Mouse (Mus musculus) liver, adult 2 months (tissue): ENCODE data around the gene B4galt5. TPM values are rescaled to one million over a fixed set of nuclear protein-coding genes. Genes with fewer than 3 reads are reported as not detected.

Experiments
- DNase-seq: peaks from one replicate; pipeline ENCODE4 v3.0.0-alpha.2; 2011; ENCODE audit warnings: low read depth, low spot score; ENCODE audit errors: extremely low read depth
- H3K27ac ChIP-seq: fragments of 200-500 bp; replicated peaks from 2 replicates; pipeline ENCODE4 v1.5.1; 2012; ENCODE audit warnings: low read depth, mild to moderate bottlenecking, control low read depth, inconsistent platforms, low read length; ENCODE audit not compliant: insufficient read depth
- H3K27me3 ChIP-seq: fragments of 200-500 bp; 2 replicates; pipeline ENCODE4 v1.6.1; 2012; ENCODE audit warnings: mild to moderate bottlenecking, moderate library complexity, low read length, inconsistent platforms; ENCODE audit not compliant: control insufficient read depth, insufficient read depth
- H3K36me3 ChIP-seq: fragments of 200-500 bp; 2 replicates; pipeline ENCODE4 v1.6.1; 2012; ENCODE audit warnings: low read length, inconsistent platforms; ENCODE audit not compliant: control insufficient read depth, insufficient read depth
- H3K4me1 ChIP-seq: fragments of 200-500 bp; 2 replicates; pipeline ENCODE4 v1.6.1; 2011; ENCODE audit warnings: low read length; ENCODE audit not compliant: control insufficient read depth, insufficient read depth
- H3K4me3 ChIP-seq: fragments of 200-500 bp; 2 replicates; pipeline ENCODE4 v1.5.1; 2011; ENCODE audit warnings: low read depth, mild to moderate bottlenecking, control low read depth, low read length, moderate library complexity; ENCODE audit not compliant: insufficient read depth
- H3K79me2 ChIP-seq: fragments of 200-500 bp; 2 replicates; pipeline ENCODE4 v1.6.1; 2012; ENCODE audit warnings: inconsistent platforms, mild to moderate bottlenecking, low read length, moderate library complexity; ENCODE audit not compliant: control insufficient read depth, insufficient read depth
- H3K9ac ChIP-seq: fragments of 200-500 bp; 2 replicates; pipeline ENCODE4 v1.6.1; 2012; ENCODE audit warnings: low read depth, mild to moderate bottlenecking, control low read depth, inconsistent platforms, low read length
- CTCF ChIP-seq: fragments of 200-500 bp; IDR thresholded peaks from 2 replicates; pipeline ENCODE4 v1.5.1; 2011; ENCODE audit warnings: low read depth, low read length, control low read depth
- POLR2A ChIP-seq: fragments of 200-500 bp; IDR thresholded peaks from 2 replicates; pipeline ENCODE4 v1.6.1; 2011; ENCODE audit warnings: low read length, control low read depth; ENCODE audit not compliant: insufficient read depth; ENCODE audit errors: extremely low read depth
- WGBS: fragments of 180-500 bp; shearing (Covaris S2); methylation state at CpG from one replicate; pipeline ENCODE4 v1.1.7; 2018; 5-methylcytosine and 5-hydroxymethylcytosine counted together
- polyA plus RNA-seq: library from polyadenylated mRNA; depleted of rRNA; stranded (reverse); fragments of >200 nt; gene quantifications from 2 replicates; pipeline ENCODE4 v1.2.3, GENCODE M21; 2012
- total RNA-seq: library from RNA; depleted of rRNA; stranded (reverse); fragments of >200 nt; gene quantifications from 2 replicates; pipeline ENCODE4 v1.2.3, GENCODE M21; 2014

Gene B4galt5
- total and polyA plus RNA-seq, 2 experiments, result 8.1 to 15.7 TPM

- Histone ChIP-seq H3K4me1 (peaks cover 63% of the 10 kb centered on the region), H3K9ac (no peak overlapping the region), H3K36me3 (no peaks in the 10 kb centered on the region), H3K4me3 (no peak overlapping the region), H3K27ac (no peak overlapping the region), H3K79me2 (peaks cover 30% of the 10 kb centered on the region), H3K27me3 (no peaks in the 10 kb centered on the region)
- DNase-seq, result no peak
- WGBS, result 74% methylated on average over 8 of the region's 8 CpGs
- TF ChIP-seq POLR2A (no peak), CTCF (no peak)
These were observed 27.6 kb downstream of the B4galt5 start for GRCm38 (mm10) chr2:167321372-167321771.

DNA sequence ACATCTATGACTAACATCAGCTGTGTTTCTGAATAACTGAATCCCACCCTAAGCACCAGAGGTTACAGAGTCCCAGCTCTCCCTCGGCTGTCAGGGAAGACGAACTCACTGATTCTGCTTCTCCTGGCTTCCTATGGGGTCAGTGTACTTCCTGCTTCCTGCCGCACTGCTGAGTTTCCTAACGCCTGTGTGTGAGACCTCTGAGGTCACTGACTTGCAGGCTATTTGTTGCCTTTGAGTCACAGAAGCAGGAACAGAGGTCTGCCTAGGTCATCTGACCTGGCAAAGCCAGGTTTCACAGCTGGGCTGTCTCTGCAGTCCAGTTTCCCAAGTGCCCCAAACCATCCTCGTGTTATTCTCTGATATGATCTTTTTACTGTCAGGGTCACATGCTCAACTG is 30.0 kb downstream of the B4galt5 start:
- TF ChIP-seq CTCF (no peak), POLR2A (no peak)
- H3K9ac ChIP-seq, result peak overlapping the region; percentile 5; the same call in 1 of the 2 replicates
- H3K36me3 ChIP-seq, result no peaks in the 10 kb centered on the region
- H3K27me3 ChIP-seq, result no peaks in the 10 kb centered on the region
- H3K4me3 ChIP-seq, result no peak overlapping the region
- H3K27ac ChIP-seq, result peak overlapping the region; percentile 72
- under 1% methylated on average over 5 of the region's 5 CpGs for WGBS
- H3K4me1 ChIP-seq, result peaks cover 67% of the 10 kb centered on the region
- H3K79me2 ChIP-seq, result peaks cover 42% of the 10 kb centered on the region
- peak; percentile 99 for DNase-seq

DNA sequence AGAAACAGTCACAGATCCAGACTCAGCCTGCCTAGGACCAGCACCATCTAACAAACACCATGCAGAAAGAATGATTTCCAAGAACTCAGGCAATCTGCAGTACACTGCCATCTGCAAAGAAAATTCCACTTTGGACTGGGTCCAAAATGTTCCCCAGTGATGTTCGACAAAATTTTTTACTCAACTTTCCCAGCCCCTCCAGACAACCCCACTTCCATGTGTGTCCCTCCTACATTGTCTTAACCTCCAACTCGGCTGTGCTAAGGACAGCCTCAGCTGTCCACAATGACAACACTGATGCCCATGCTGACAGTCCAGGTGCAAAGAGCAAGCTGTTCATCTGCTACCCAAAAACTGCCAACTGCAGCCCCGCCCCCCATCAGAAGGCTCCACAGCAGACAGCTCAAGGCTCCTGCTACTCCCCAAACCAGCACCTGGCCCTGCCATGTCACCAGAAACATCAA is 32.2 kb downstream of the B4galt5 start:
- DNase-seq, result peak; percentile 77
- peak overlapping the region; percentile 30; the same call in 1 of the 2 replicates for H3K27ac ChIP-seq
- H3K4me1 ChIP-seq, result peaks cover 56% of the 10 kb centered on the region
- no peak overlapping the region for H3K4me3 ChIP-seq
- no peak overlapping the region for H3K9ac ChIP-seq
- no peak for TF ChIP-seq CTCF
- TF ChIP-seq POLR2A, result no peak
- peaks cover 44% of the 10 kb centered on the region for H3K79me2 ChIP-seq
- WGBS, result 30% methylated on average over 3 of the region's 3 CpGs
- H3K36me3 ChIP-seq, result 0 out of 2 replicates have a peak, but pooled peaks cover 1% of the 10 kb centered on the region
- no peaks in the 10 kb centered on the region for H3K27me3 ChIP-seq

GRCm38 (mm10) chr2:167314491-167314890 is 34.5 kb downstream of the B4galt5 start:
- no peak for TF ChIP-seq POLR2A
- no peak for TF ChIP-seq CTCF
- no peak for DNase-seq
- H3K4me3 ChIP-seq, result no peak overlapping the region
- no peak overlapping the region for H3K27ac ChIP-seq
- H3K9ac ChIP-seq, result no peak overlapping the region
- 75% methylated on average over 8 of the region's 8 CpGs for WGBS
- H3K36me3 ChIP-seq, result peaks cover 4% of the 10 kb centered on the region; the same call in 1 of the 2 replicates
- peaks cover 43% of the 10 kb centered on the region for H3K4me1 ChIP-seq
- peaks cover 35% of the 10 kb centered on the region; the same call in 1 of the 2 replicates for H3K79me2 ChIP-seq
- H3K27me3 ChIP-seq, result no peaks in the 10 kb centered on the region

DNA sequence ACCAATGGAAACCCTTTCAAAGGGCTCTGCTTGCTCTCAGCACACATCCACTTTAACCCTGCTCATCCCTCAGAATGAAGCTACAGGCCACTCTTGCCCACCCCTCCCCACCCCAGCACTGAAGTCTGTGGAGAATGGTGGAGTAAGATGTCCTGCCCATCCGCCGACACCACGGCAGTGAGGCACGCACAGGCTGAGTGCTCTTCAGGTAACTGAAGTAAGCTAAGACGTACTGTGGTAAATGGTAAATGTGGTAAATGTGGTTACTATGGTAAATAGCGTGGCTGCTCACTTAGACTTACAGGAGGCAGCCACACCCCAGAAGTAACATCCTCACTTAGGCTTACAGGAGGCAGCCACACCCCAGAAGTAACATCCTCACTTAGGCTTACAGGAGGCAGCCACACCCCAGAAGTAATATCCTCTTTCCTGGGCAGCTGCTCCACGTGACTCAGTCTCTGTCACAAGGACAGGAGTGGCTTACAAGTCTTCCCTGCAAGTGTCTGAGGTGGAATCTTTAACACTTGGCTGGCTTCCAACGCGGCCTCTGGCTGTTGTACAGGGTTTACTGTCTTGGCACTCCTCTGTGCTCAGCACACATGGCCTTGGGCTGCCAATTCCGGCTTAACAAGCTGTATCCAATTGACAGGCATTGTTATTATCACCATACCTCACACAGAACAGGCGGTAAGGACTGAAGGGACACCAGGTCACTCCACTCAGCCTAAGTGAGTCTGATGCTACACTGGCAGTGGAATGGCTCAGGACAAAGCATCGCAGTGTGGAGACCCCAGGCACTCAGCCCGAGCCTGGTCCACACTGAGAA is 35.3 kb downstream of the B4galt5 start:
- DNase-seq, result peak; percentile 79
- Histone ChIP-seq H3K36me3 (peaks cover 4% of the 10 kb centered on the region; the same call in 1 of the 2 replicates), H3K27me3 (no peaks in the 10 kb centered on the region), H3K27ac (no peak overlapping the region), H3K79me2 (peaks cover 35% of the 10 kb centered on the region; the same call in 1 of the 2 replicates), H3K4me1 (peaks cover 40% of the 10 kb centered on the region), H3K4me3 (no peak overlapping the region), H3K9ac (no peak overlapping the region)
- no peak for TF ChIP-seq POLR2A
- TF ChIP-seq CTCF, result no peak
- WGBS, result 55% methylated on average over 13 of the region's 13 CpGs

DNA sequence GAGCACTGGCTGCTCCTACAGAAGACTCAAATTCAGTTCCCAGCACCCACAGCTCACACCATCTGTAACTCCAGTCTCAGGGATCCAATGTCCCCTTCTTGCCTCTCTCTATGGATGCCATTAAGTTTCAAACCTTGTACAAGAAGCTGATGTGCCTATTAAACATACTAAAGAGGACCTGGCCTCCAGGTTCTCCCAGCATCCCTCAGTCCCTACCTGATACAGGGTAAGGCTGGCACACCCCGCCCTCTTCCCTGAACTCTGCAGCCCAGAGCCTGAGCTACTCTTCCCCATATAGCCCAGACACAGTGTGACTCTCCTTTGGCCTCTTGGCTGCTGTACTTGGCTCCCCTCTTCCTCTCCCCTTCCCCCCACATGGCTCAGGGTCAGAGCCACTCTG is 38.9 kb downstream of the B4galt5 start:
- WGBS, result 92% methylated on average over 1 of the region's 1 CpGs
- Histone ChIP-seq H3K27ac (no peak overlapping the region), H3K36me3 (peaks cover 6% of the 10 kb centered on the region; the same call in 1 of the 2 replicates), H3K79me2 (peaks cover 16% of the 10 kb centered on the region; the same call in 1 of the 2 replicates), H3K4me3 (no peak overlapping the region), H3K9ac (no peak overlapping the region), H3K4me1 (peaks cover 12% of the 10 kb centered on the region), H3K27me3 (no peaks in the 10 kb centered on the region)
- DNase-seq, result peak; percentile 24
- no peak for TF ChIP-seq CTCF
- TF ChIP-seq POLR2A, result no peak
